Mouse (Mus musculus) G1E-ER4 (cell line): Measurements from ENCODE around the gene Fgfr2. TPM values are rescaled to one million over a fixed set of nuclear protein-coding genes. Genes with fewer than 3 reads are reported as not detected.

ENCODE experiments used
- GATA1 ChIP-seq: IDR thresholded peaks from one replicate; pipeline ENCODE4 v1.8.0; 2012; ENCODE audit warnings: low read length, inconsistent platforms
- polyA plus RNA-seq: library from polyadenylated mRNA; stranded (reverse); fragments of >175 nt; gene quantifications from 2 replicates; pipeline ENCODE4 v1.2.3, GENCODE M21; 2012

Gene Fgfr2
- polyA plus RNA-seq, 1 experiment: not detected

- no peak for TF ChIP-seq GATA1
Observed at GRCm38 (mm10) chr7:130220627-130221026, 2902.5 kb downstream of the Fgfr2 start.

DNA sequence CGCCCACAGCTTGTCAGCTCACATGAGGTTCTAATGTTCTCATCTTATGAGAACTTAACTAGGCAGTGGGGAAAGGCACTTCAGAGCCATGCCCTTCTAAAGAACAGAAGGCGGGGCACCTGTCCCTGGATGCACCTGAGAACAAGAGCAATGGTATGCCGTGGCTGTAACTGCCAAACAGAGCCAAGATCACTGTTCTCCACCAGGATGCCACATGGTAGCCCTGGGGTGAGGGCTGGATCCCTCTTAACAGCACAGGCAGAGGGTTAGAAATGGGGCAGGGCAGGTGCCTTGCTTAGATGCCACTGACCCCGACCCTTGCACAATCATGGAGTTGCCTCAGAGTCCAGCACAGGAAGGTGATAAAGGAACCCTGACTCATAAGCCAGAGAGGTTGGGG is 2903.3 kb downstream of the Fgfr2 start:
- TF ChIP-seq GATA1: no peak

GRCm38 (mm10) chr7:130216272-130216671 is 2906.9 kb downstream of the Fgfr2 start:
- no peak for TF ChIP-seq GATA1

DNA sequence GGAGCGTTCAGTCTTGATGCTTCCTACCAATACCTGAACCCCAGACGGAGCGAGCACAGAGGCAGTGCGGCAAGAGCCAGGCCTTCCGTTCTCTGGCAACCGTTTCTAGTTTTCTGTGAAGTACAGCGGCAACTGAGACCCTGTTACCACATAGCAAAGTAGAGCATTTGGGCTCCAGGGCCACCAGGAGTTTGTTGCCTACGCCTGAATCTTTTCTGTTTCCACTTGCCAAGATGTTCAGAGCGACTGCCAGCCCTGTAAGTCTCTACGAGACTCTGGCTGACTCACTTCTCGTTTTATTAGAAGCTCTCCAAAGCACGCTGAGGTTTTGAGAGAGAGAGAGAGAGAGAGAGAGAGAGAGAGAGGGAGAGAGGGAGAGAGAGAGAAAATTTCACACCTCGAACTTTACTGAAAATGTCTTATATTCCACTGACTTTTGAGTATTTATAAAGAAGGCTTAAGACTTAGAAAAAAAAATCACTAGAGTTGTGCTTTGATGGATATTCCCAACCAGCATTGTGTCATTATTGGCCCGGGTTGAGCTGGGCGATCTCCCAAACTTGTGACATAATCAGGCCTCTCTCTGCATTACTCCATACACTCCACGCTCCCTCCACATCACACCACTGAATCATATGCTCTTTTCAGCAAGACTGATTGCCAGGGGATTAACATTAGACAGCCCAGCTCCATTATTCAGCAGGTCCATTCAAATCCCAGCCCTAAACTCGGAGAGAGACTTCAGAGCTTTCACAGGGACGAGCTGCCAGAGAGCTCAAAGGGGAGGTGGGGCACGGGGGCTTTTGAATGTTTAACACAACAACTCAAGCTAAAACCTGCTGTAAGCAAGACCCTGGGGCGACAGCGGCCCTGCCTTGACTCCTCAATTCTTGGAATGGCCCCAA is 2907.6 kb downstream of the Fgfr2 start:
- TF ChIP-seq GATA1: no peak

DNA sequence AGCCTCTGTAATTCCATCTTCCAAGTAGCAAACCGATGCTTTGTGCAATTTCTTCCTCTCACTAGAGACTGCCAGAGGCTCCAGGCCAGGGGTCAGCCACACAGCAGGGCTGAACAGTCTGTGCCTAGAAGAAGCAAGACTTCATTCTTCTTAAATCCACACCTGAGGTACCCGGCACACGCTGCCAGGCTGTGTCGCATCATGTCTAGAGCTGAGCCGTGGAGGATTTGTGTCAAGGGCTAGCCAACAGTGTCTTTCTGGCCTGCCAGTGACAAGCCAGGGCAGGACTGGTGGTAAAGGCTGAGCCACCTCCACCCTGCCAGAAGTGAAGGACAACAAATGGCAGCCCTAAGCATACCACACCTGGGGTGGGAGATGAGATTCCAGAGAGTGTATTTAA is 2910.0 kb downstream of the Fgfr2 start:
- no peak for TF ChIP-seq GATA1

DNA sequence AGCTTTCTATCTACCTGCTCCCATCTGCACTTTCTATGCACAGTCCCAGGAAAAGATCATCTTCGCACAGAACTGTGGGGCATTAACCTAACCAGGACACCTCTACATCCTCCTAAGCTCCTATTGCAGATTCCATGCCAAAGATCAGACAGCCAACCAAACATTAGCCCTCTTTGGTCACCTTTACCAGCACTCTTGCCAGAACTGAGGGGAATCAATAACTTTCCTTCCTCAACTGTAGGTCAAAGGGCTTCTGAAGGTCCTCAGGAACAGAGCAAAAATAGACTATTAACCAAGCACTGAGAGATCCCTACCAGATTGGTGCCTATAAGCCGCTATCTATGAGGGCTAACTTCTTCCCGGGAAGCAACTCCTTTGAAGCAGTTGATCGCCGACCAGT is 2911.7 kb downstream of the Fgfr2 start:
- TF ChIP-seq GATA1: no peak

DNA sequence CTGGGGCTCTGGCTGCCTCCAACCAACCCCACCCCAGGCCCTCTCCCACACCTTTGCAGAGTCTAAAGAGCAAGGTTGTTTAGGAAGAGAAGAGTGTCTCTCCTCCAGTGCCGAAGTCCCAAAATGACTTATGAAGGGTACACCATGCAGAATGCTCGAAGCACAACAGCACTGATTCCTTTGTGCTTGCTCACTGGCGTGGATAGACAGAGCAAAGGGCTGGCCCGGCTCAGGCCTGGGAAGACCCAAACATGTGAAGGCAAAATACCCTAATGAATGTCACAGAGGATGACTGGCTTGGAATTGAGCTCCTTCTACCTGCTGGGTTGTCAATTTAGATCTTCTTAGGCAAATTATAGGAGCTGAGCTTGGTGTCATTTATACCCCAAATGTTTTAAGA is 2914.5 kb downstream of the Fgfr2 start:
- TF ChIP-seq GATA1: no peak

DNA sequence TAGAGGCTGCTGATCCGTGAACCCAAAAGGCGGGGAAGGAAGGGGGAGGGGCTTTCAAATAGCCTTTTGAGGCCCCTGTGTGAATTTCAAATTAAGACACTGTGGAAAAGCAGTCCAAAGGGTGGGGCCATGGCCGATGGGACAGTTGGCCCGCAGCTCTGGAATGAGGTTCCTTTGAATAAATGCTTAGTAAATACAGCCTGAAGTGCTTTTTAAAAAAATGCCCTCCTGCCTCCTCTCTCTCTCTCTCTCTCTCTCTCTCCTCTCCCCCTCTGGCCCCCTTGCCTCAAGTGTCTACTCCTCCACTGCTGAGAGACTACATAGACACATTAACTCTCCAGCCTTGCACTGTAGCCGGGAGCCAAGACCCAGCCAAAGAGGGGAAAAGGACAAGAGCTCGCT is 2917.0 kb downstream of the Fgfr2 start:
- TF ChIP-seq GATA1: no peak

- TF ChIP-seq GATA1: no peak
Observed at GRCm38 (mm10) chr7:130205140-130205539, 2918.0 kb downstream of the Fgfr2 start.

DNA sequence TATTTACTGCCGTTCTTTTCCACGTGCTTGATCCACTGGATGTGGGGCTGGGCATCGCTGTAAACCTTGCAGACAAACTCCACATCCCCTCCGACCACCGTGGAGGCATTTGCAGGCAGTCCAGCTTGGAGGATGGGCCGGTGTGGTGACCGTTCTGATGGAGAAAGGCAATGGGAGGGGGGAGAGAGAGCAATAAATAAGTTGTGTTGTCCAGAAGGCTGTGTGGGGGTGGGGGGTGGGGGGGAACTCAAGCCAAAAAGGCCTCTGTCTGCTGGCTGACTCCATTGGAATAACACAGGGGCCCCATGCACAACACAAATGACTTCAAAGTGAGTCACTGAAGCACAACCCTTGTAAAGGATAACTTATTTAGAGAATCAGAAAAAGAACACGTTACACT is 2922.1 kb downstream of the Fgfr2 start:
- no peak for TF ChIP-seq GATA1

DNA sequence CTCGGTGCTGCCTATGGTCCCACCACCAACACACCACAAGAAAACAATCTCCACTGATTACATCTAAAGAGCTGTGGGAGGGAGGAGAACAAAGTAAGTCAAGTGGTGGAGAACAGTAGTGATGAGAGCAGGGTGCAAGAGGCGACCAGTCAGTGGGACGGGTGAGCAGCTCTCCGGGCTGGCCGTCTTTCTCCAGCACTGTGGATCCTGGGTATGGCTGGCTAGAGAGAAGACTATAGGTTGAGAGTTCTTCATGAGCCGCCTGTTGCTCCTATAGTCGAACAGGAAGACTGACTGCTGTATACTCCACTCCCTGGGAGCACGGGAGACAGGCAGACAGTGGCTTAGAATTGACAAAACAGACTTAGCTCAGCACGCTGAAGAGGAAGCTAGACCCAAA is 2923.2 kb downstream of the Fgfr2 start:
- no peak for TF ChIP-seq GATA1

- TF ChIP-seq GATA1: no peak
Observed at GRCm38 (mm10) chr7:130199317-130199716, 2923.8 kb downstream of the Fgfr2 start.

- no peak for TF ChIP-seq GATA1
Observed at GRCm38 (mm10) chr7:130195081-130195480, 2928.1 kb downstream of the Fgfr2 start.

DNA sequence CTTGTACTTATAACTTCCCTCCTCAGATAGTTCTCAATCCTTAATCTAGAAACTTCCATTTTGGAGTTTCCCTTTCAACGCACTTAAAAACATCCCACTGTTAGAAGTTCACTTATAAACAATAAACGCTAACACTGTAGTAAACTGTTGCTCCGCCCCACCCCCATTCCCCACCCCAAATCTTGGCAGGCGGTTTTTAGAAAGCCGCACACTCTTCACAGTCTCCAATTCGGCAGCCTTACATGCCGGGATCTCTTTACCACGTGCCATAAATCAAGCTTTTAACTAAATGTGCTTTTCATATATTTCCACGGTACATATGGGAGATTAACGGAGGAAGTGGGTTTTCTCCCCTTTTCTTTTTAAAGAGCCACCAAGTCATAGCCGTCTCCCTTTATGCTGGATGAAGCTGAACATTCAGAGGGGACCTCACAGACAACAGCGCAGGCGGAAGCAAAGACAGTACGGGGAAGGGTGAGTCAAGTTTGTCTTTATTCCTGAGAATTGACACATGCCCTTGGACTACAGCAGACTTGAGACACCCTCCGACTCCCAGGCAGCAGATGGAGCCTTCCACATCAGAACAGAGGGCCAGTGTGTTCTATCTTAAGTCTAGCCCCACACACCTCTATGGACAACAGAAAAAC is 2932.7 kb downstream of the Fgfr2 start:
- no peak for TF ChIP-seq GATA1

GRCm38 (mm10) chr7:130189901-130190300 is 2933.2 kb downstream of the Fgfr2 start:
- TF ChIP-seq GATA1: no peak

- no peak for TF ChIP-seq GATA1
Observed at GRCm38 (mm10) chr7:130188108-130188507, 2935.0 kb downstream of the Fgfr2 start.

GRCm38 (mm10) chr7:130184864-130185263 is 2938.3 kb downstream of the Fgfr2 start:
- TF ChIP-seq GATA1: no peak
